Mouse (Mus musculus) C2C12 (cell line): Measurements from ENCODE around the gene Rgs6.

ENCODE experiments used
- CTCF ChIP-seq: IDR thresholded peaks from one replicate; pipeline ENCODE4 v1.5.1; 2011; ENCODE audit not compliant: control insufficient read depth, insufficient read depth, insufficient read length
- MAX ChIP-seq: IDR thresholded peaks from one replicate; pipeline ENCODE4 v1.6.1; 2011; ENCODE audit warnings: mild to moderate bottlenecking, control low read depth
- MYOG ChIP-seq: IDR thresholded peaks from one replicate; pipeline ENCODE4 v1.6.1; 2011; ENCODE audit not compliant: control insufficient read depth, insufficient read length; ENCODE audit errors: extremely low read depth

DNA sequence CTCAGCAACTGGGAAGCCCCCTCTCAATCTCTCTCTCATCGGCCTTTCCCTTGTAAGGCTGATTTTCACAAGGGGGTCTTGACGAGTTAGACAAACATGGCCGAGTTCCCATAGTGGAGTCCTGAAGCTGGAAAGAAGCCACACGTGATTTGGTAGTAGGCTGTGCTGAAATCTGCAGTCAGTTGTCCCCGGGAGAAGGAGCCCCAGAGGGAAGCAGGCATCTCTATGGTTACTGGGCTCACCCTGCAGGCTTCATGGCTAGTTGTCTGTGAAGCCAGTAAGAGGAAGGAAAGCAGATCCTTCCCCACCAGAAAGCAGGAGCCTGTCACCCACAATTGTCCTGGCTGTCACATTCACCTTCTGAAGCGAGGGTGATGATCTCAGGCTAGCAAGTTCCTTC lies 231.2 kb downstream of the Rgs6 start:
- no peak for TF ChIP-seq CTCF
- no peak for TF ChIP-seq MAX
- no peak for TF ChIP-seq MYOG
